Mouse (Mus musculus): Measurements from ENCODE around the gene Mettl24. TPM values are rescaled to one million over a fixed set of nuclear protein-coding genes. Genes with fewer than 3 reads are reported as not detected.

Gene Mettl24
- polyA plus RNA-seq, 1 experiment = not detected

DNA sequence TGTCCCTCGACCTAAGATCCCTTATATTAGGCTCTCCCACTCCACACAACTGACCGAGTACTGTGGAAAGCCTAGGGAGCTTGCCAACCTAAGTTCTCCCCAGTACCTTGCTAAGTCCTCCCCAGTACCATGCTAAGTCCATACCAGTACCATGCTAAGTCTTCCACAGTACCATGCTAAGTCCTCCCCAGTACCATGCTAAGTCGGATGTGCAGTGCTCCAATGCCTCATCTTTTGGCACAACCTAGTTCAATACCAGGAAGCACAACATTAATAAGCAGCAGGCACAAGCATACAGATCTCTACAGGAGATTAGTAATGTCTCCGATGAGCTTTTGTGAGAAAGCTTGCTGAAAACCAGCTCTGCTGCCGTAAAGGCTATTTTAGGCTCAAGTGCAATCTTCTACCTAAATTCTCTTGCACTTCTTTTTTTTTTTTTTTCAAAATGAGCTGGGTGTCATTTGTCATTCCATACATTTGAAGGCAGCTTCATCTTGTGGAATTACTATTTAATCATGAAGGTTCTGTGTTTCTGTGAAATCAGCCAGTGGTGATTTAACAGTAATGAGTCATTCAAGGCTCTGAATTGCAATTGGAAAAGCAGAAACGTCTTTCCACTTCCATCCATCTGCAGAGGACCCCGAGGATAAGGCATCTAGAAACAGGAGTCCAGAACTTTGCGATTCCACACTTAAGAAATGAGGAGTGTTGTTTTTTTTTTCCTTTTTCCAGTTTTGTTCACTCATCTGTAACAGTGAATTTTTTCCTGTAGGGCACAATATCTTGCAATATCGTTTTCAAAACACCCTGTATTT is 77.3 kb downstream of the Mettl24 start:
- Histone ChIP-seq H3K4me1 (ENCODE audit: control insufficient read depth, insufficient read depth, low read length) (peaks cover 6% of the 10 kb centered on the region), H3K27ac (ENCODE audit: insufficient read depth, low read depth, low read length) (no peak overlapping the region)
- WGBS = 64% methylated on average over 9 of the region's 9 CpGs

DNA sequence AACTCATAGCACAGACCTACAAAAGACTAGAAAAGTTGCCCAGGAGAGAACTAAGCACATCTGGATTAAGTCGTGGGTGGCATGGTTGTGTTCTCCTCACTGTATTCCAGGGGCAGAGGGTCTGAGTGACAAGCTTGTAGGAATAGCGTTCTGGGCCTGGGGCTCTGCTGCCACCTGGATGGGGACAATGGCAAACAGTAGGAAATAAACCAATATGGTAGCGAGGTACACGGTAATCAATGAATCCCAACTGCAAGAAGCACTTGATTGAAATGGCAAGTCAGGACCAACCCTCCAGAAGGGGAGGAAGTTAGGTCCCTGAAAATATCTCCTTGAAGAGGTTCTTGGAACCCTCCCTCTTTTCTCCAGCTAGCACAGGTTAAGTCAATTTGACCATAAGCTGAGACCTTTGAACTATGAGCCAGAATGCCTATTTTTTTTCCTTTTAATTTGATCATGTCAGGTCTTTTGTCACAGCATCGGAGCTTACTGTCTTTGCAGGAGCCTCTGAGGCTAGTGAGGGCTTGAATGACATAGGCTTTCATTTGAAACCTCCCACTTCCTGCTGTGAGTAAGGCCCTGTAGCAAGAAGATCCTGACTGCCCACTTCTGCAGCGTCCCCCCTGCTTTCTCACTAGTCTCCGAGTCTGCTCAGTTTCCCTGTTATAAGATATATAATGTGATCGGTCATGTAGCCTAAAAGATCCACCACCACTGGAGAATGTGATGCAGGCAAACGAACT is 78.1 kb downstream of the Mettl24 start:
- Histone ChIP-seq H3K27ac (ENCODE audit: insufficient read depth, low read depth, low read length) (no peak overlapping the region), H3K4me3 (ENCODE audit: insufficient read depth, low read depth, low read length) (no peak overlapping the region), H3K4me1 (ENCODE audit: control insufficient read depth, insufficient read depth, low read length) (peaks cover 6% of the 10 kb centered on the region)
- no peak for TF ChIP-seq CTCF (IDR thresholded peaks at IDR 0.05; ENCODE audit: insufficient read depth, low read depth, low read length)
- no peak for TF ChIP-seq POLR2A (IDR thresholded peaks at IDR 0.05; ENCODE audit: insufficient read depth, low read depth, low read length)
- WGBS = 60% methylated on average over 9 of the region's 9 CpGs

More for the DNA sequence above, 77.3 kb downstream of the Mettl24 start:
- H3K4me3 ChIP-seq (ENCODE audit: insufficient read depth, low read depth, low read length) = no peak overlapping the region
- TF ChIP-seq CTCF (IDR thresholded peaks at IDR 0.05; ENCODE audit: insufficient read depth, low read depth, low read length) (no peak), POLR2A (IDR thresholded peaks at IDR 0.05; ENCODE audit: insufficient read depth, low read depth, low read length) (no peak)

DNA sequence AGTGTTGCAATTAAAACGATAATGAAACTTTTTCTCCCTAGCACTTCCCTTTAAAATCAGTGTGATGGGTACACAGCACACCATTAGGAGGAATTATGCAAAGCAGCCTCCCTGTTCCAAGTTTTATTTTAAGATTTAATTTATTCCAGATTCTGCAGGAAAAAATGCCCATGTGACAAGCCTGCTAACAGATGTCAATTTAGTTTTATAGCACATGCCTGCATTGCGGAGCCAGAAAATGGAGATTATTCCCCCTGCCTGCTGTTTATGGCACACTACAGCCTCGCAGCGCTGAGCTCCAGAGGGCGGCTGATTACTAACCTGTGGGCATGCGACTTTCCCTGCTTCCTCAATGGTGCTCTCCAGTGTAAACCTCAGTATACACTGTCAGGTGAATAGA is 79.5 kb downstream of the Mettl24 start:
- Histone ChIP-seq H3K27ac (ENCODE audit: insufficient read depth, low read depth, low read length) (no peak overlapping the region), H3K4me1 (ENCODE audit: control insufficient read depth, insufficient read depth, low read length) (peaks cover 6% of the 10 kb centered on the region), H3K4me3 (ENCODE audit: insufficient read depth, low read depth, low read length) (no peak overlapping the region)
- 61% methylated on average over 6 of the region's 6 CpGs for WGBS
- TF ChIP-seq CTCF (IDR thresholded peaks at IDR 0.05; ENCODE audit: insufficient read depth, low read depth, low read length) (no peak), POLR2A (IDR thresholded peaks at IDR 0.05; ENCODE audit: insufficient read depth, low read depth, low read length) (no peak)

DNA sequence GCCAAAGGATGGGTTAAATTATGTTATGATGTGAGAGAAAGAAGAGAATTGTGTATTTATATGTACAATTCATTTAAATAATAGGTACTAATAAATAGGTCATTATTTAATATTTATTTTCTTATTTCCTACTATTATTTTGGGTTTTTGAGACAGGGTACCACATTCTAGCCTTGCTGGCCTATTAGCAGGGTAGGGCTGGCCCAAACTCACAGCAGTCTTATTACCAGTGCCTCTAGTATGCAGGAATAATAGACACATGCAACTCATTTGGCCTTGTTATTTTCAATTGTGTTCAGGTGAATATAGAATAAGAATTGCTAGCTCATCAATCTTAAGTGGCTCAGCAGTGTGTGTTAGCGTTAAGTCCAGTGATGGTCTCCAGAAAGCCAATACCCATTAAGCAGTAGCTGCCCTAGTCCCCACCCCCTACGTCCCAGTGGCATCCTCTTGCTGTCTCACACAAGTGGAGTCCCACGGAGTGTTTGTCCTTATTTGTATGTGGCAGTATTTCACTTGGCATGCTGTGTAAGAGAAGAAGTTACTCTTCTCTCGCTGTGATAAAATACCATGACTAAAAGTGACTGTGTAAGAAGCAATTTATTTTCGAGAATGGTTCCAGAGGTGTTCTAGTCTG is 80.1 kb downstream of the Mettl24 start:
- 79% methylated on average over 5 of the region's 5 CpGs for WGBS
- TF ChIP-seq POLR2A (IDR thresholded peaks at IDR 0.05; ENCODE audit: insufficient read depth, low read depth, low read length) = no peak
- no peak for TF ChIP-seq CTCF (IDR thresholded peaks at IDR 0.05; ENCODE audit: insufficient read depth, low read depth, low read length)
- no peak overlapping the region for H3K4me3 ChIP-seq (ENCODE audit: insufficient read depth, low read depth, low read length)
- H3K27ac ChIP-seq (ENCODE audit: insufficient read depth, low read depth, low read length) = no peak overlapping the region
- peaks cover 6% of the 10 kb centered on the region for H3K4me1 ChIP-seq (ENCODE audit: control insufficient read depth, insufficient read depth, low read length)

DNA sequence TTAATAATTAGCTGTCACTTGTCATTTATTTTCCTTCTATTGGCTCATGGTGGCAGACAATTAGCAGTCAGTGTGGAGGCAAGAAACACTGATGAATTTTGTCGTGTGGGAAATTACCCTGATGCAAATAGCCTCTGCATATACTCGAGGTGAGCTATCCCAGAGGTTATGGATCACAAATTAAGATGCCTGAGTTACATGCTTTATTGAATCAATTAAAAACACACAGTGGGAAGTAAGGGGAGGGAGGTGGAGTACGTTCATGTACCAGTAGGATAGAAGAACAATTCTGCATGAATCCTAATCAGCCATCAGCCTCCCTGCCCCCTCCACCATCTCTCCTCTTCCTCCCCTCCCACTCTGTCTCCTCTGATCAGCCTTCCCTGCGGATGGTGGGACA is 89.2 kb downstream of the Mettl24 start:
- Histone ChIP-seq H3K4me3 (ENCODE audit: insufficient read depth, low read depth, low read length) (no peak overlapping the region), H3K27ac (ENCODE audit: insufficient read depth, low read depth, low read length) (no peak overlapping the region), H3K4me1 (ENCODE audit: control insufficient read depth, insufficient read depth, low read length) (no peaks in the 10 kb centered on the region)
- no peak for TF ChIP-seq POLR2A (IDR thresholded peaks at IDR 0.05; ENCODE audit: insufficient read depth, low read depth, low read length)
- no peak for TF ChIP-seq CTCF (IDR thresholded peaks at IDR 0.05; ENCODE audit: insufficient read depth, low read depth, low read length)
- WGBS = 42% methylated on average over 4 of the region's 4 CpGs

DNA sequence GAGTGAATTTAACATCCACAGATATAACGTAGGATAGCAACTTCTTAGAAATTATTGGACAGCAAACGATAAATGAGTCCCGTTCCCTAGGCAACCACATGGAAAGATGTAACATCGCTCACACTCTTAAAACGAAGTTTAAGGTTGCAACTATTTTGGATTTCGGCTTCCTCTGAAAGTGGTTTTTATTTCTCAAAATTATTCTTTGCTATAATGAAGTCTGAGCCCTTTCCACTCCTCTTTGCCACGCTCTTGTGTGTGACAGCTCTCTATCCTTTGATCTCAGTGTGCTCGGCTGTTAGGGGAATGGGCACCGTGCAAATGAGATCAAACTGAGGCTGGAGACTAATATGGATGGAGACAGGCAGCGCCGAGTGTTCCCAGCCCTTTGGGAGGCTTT is 92.1 kb downstream of the Mettl24 start:
- WGBS = 49% methylated on average over 11 of the region's 11 CpGs
- no peaks in the 10 kb centered on the region for H3K4me1 ChIP-seq (ENCODE audit: control insufficient read depth, insufficient read depth, low read length)
- no peak overlapping the region for H3K4me3 ChIP-seq (ENCODE audit: insufficient read depth, low read depth, low read length)
- TF ChIP-seq CTCF (IDR thresholded peaks at IDR 0.05; ENCODE audit: insufficient read depth, low read depth, low read length) (no peak), POLR2A (IDR thresholded peaks at IDR 0.05; ENCODE audit: insufficient read depth, low read depth, low read length) (no peak)
- no peak overlapping the region for H3K27ac ChIP-seq (ENCODE audit: insufficient read depth, low read depth, low read length)

DNA sequence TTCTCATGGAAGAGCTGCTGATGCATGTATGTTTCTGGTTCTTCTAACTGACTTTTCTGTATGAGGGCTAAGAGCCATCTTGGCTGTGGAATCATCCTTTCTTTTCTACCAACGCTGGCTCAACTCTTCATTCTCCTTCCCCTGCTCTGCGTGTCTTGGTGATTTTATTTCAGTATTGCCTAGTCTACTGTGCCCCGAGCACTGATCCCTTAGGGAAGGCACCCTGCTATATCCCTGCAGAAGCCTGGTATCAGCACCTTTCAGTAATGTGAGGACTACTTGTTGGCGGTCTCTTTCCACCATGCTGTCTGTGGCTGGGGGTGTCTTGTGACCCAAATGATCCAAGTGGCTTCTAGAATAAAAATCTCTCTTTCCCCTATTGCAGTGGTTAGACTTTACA is 92.6 kb downstream of the Mettl24 start:
- 91% methylated on average over 4 of the region's 4 CpGs for WGBS
- TF ChIP-seq POLR2A (IDR thresholded peaks at IDR 0.05; ENCODE audit: insufficient read depth, low read depth, low read length) (no peak), CTCF (IDR thresholded peaks at IDR 0.05; ENCODE audit: insufficient read depth, low read depth, low read length) (no peak)
- Histone ChIP-seq H3K4me3 (ENCODE audit: insufficient read depth, low read depth, low read length) (no peak overlapping the region), H3K27ac (ENCODE audit: insufficient read depth, low read depth, low read length) (no peak overlapping the region), H3K4me1 (ENCODE audit: control insufficient read depth, insufficient read depth, low read length) (no peaks in the 10 kb centered on the region)

DNA sequence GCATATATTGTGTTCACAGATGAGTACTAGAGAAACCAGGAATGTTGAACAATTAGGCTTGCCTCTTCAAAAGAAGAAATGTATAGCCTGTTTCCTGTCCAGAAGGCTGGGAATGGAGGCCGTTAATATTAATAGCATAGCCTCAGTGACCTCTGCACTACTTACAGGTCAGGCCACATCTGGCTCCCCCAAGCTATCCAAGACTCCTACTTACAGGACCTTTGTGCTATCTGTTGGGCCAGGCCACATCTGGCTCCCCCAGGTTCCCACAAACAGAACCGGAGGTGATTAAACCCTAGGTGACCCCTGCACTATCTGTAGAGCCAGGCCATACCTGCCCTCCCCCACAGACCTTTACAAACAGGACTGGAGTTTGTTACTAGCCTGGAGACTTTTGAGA is 94.1 kb downstream of the Mettl24 start:
- TF ChIP-seq CTCF (IDR thresholded peaks at IDR 0.05; ENCODE audit: insufficient read depth, low read depth, low read length) = no peak
- TF ChIP-seq POLR2A (IDR thresholded peaks at IDR 0.05; ENCODE audit: insufficient read depth, low read depth, low read length) = no peak
- Histone ChIP-seq H3K4me3 (ENCODE audit: insufficient read depth, low read depth, low read length) (no peak overlapping the region), H3K27ac (ENCODE audit: insufficient read depth, low read depth, low read length) (no peak overlapping the region), H3K4me1 (ENCODE audit: control insufficient read depth, insufficient read depth, low read length) (no peaks in the 10 kb centered on the region)
- WGBS = 81% methylated on average over 2 of the region's 2 CpGs

DNA sequence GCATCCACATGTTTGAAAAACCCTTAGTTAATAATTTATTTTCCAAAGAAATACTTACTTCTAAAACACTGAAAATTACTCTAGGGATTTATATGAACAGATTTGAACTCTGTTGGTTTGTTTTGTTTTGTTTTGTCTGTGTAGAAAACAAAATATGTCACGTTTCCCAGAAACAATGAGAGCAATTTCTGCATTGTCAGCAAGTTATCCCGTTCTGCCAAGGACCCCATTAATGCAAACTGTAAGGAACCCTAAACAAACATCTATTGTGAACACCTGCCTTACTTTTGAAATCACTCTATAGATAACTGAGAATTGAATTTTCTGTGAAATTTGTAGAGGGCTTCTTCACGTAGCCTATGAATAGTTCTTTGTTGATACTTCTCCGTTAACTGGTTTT is 95.4 kb downstream of the Mettl24 start:
- Histone ChIP-seq H3K4me1 (ENCODE audit: control insufficient read depth, insufficient read depth, low read length) (no peaks in the 10 kb centered on the region), H3K27ac (ENCODE audit: insufficient read depth, low read depth, low read length) (no peak overlapping the region), H3K4me3 (ENCODE audit: insufficient read depth, low read depth, low read length) (no peak overlapping the region)
- TF ChIP-seq CTCF (IDR thresholded peaks at IDR 0.05; ENCODE audit: insufficient read depth, low read depth, low read length) (no peak), POLR2A (IDR thresholded peaks at IDR 0.05; ENCODE audit: insufficient read depth, low read depth, low read length) (no peak)
- WGBS = 71% methylated on average over 4 of the region's 4 CpGs

Data from olfactory bulb, adult 2 months (tissue).